In genomic region chr1:118389454-118390265, GRCm38 (mm10) we compare ENCODE assay signal across 8 mouse cellular contexts. TPM values are rescaled to one million over a fixed set of nuclear protein-coding genes. Genes with fewer than 3 reads are reported as not detected.
DNase-seq lines count a peak whose midpoint lies in the region; ATAC-seq lines count a peak whose summit lies in the region.

No protein-coding gene starts in this region.

- DNase-seq in urinary bladder, adult 18-20 months (ENCODE audit: low spot score in 2 of 2), result peak; percentile 34 to 65
- DNase-seq in urinary bladder, postnatal 25 days (ENCODE audit: low spot score), result no peak
- peak; percentile 83 for DNase-seq in cerebellum, adult 11-12 months
- DNase-seq in layer of hippocampus, adult 8-10 months (ENCODE audit: low spot score in 2 of 2), result peak; percentile 43 to 54
- DNase-seq in retina, postnatal 1 day, result peak; percentile 62
- DNase-seq in yolk sac, embryonic 10.5 days (ENCODE audit: low spot score), result peak; percentile 48

- WGBS in lung, embryonic 16.5 days, result under 1% methylated on average over 44 of the region's 44 CpGs

- H3K4me2 ChIP-seq in lung, embryonic 16.5 days (ENCODE audit: low read depth, low read length), result peak overlapping the region; percentile 65

- peak overlapping the region; percentile 78 for H3K27ac ChIP-seq in lung, embryonic 16.5 days (ENCODE audit: low read length)

- no peaks in the 10 kb centered on the region for H3K27me3 ChIP-seq in lung, embryonic 16.5 days (ENCODE audit: control insufficient read depth, insufficient read depth, low read depth, low read length)

- no peaks in the 10 kb centered on the region for H3K36me3 ChIP-seq in lung, embryonic 16.5 days (ENCODE audit: control insufficient read depth, insufficient read depth, low read length)

- no peaks in the 10 kb centered on the region for H3K9me3 ChIP-seq in lung, embryonic 16.5 days (ENCODE audit: control insufficient read depth, low read length)

- H3K9ac ChIP-seq in lung, embryonic 16.5 days (ENCODE audit: low read length), result peak overlapping the region; percentile 88

- peak overlapping the region; percentile 81 for H3K4me3 ChIP-seq in lung, embryonic 16.5 days (ENCODE audit: low read length)

- peak; percentile 49 for ATAC-seq in frontal cortex, adult (ENCODE audit: low TSS enrichment)
- ATAC-seq in lung, embryonic 16.5 days (ENCODE audit: low read depth), result peak; percentile 56

- H3K4me1 ChIP-seq in lung, embryonic 16.5 days (replicated peaks; ENCODE audit: control insufficient read depth, insufficient read depth, low read length), result peaks cover 11% of the 10 kb centered on the region

RNA-seq across cellular contexts. Expression of gene Clasp1, which starts 0.8 kb away (rescaled TPM):
- 100 to 1,000 TPM in 3 of 4 experiments, 10 to 100 TPM in 1; 88.8 to 120 (median 111) TPM for total RNA-seq in layer of hippocampus, adult 8-10 months (2022)
- 37.6 and 39.0 TPM in 2 replicates for polyA plus RNA-seq in lung, embryonic 16.5 days (2015; fragmentation: Nextera tagmentation; extraction: Ambion mirVana)
